Mouse (Mus musculus): ENCODE data around the gene 1110057P08Rik.

DNA sequence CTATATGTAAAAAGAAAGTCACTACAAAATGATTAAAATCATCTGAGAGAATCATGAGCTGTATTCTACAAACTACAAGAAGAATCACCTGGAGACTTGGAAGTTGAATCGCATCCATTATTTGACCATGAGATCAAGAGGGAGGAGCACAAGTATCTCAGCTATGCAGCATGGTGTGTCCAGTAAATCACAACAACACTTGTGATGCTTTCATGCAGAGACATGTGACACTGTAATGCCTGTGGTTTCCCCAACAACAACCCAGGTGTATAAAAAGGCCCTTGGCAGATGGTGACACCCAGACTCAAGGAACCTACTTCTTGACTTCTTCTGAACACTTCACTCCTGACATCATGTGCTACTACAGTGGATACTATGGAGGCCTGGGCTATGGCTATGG lies 23.7 kb upstream of the 1110057P08Rik start, which contains the start of gene Gm10061:
- TF ChIP-seq CTCF (IDR thresholded peaks at IDR 0.05; ENCODE audit: insufficient read depth, low read length) (no peak), POLR2A (IDR thresholded peaks at IDR 0.05; ENCODE audit: borderline replicate concordance, extremely low read depth, low read depth, low read length) (no peak)
